Mouse (Mus musculus) ovary, adult 18-20 months (tissue): ENCODE results near the gene Vmn1r50.
"Not testable (repeated sequence)": the region's sequence is repeated elsewhere in the genome, so short reads cannot be mapped to it uniquely, and the experiment has no call there.

Experiments used
- DNase-seq: peaks from one replicate; pipeline ENCODE4 v3.0.0; 2022; ENCODE audit warnings: low spot score, mixed read lengths

Vmn1r50 gene

DNA sequence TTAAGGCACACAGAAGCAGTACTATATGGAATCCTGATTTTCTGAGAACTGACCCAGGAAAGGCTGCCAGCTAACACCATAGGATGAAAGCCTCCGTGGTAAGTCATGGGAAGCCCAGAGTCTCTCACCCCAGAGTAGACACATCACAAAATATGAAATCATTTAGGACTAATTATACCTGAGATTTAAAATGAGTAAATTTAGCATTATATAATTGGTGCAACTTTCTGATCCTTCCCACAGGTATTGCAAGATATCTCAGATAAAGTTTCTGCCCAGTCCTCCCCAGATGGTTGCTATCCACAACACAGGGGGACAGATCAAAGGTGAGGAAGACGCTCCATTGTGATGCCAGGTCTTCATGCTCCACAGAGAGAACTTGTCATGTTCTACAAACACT, at the start of gene Vmn1r50:
TSS of gene Vmn1r50 (plus strand) at position 301 of the 400 bp plus-strand sequence.
- no peak for DNase-seq

DNA sequence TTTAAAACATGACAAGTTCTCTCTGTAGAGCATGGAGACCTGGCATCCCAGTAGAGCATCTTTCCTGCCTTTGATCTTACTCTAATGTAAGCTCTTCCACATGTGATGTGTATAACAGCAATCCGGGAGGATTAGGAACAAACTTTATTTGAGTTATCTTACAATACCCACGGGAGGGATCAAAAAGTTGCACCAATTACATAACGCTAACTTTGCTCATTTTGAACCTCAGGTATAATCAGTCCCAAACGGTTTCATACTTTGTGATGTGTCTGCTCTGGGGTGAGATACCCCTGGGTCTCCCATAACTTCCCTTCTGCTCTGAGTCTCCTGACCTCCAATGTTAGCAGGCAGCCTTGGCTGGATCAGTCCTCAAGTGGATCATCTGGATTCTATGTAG, 22.8 kb upstream of the Vmn1r50 start, which contains the start of gene Vmn1r49:
TSS of gene Vmn1r49 (minus strand) at position 101 of the 400 bp plus-strand sequence.
- no peak for DNase-seq

- DNase-seq = no peak
These were observed 664 bp upstream of the Vmn1r50 start for GRCm38 (mm10) chr6:90100566-90100965.

DNA sequence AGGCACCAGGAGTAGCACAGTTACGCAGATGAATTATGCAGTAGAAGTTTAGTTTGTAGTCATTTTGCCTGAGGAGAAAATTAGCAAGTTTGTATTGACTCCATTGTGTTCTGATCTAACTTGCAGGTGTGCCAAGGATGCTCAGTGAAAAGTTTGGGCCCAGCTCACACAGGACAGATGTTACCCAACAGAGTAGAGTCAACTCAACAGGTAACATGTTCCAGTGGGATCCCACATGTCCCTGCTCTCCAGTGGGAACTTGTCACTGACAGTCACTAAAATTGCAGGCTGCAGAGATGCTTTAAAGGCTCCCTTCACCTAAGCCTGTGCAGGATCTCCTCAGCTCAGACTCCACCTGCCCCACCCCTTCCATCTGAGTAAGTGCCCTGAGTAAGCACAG, 21.1 kb downstream of the Vmn1r50 start, which contains the start of gene Vmn1r51:
TSS of gene Vmn1r51 (plus strand) at position 301 of the 400 bp plus-strand sequence.
- not testable (repeated sequence) for DNase-seq
